Comparison of ENCODE assay signal across 25 mouse cellular contexts in the genomic region with DNA sequence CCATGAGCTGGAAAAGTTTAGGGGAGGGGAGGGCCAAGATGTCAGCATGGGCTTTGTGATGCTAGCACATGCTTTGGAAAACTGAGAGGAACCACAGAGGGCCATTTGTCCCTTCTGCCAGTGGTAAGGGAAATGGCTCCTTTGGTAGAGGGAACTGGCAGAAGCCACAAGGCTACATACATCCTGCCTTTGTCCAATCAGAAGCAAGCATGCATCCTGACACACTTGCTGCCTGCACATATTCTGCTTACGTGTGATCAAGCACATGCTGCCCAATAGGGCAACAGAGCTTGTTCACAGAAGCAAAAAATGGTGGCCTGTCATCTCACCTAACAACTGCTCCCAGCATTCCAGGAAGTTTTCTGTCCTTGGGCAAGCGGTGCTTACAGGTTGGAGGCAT. TPM values are rescaled to one million over a fixed set of nuclear protein-coding genes. Genes with fewer than 3 reads are reported as not detected.
DNase-seq lines count a peak whose midpoint lies in the region; ATAC-seq and TF ChIP-seq lines count a peak whose summit lies in the region.
"Had no signal": no experiment of that assay in that cellular context is flagged by ENCODE, and none has a peak within 500 bp of the region (broad histone marks: within the 10 kb centered on the region; RNA-seq: fewer than 3 reads in every experiment).

No protein-coding gene starts in this region.

- no peaks in the 10 kb centered on the region for H3K27me3 ChIP-seq in forebrain, embryonic 14.5 days (replicated peaks; ENCODE audit: control insufficient read depth, insufficient read depth, low read length)
- no peaks in the 10 kb centered on the region for H3K27me3 ChIP-seq in kidney, adult 2 months (replicated peaks; ENCODE audit: control insufficient read depth, insufficient read depth, low read length)
- H3K27me3 ChIP-seq: embryonic facial prominence, embryonic 12.5 days; heart, embryonic 15.5 days had no signal

- DNase-seq in CD4-positive, CD25-positive, alpha-beta regulatory T cell, adult 2 months (ENCODE audit: low read depth, low spot score), result peak; percentile 34
- DNase-seq in 416B (ENCODE audit: low read depth), result peak; percentile 53
- DNase-seq in forebrain, embryonic 14.5 days (ENCODE audit: low spot score), result no peak
- no peak for DNase-seq in kidney, adult 2 months
- no peak for DNase-seq in lung, postnatal 4 days
- DNase-seq: adrenal gland, adult 8-10 months; adrenal gland, postnatal 36 days; cerebellum, adult 2 months; cerebellum, postnatal 10 days; gastrocnemius, postnatal 10 days; heart, adult 2 months; heart, postnatal 14 days had no signal

- H3K27ac ChIP-seq in forebrain, embryonic 14.5 days (ENCODE audit: low read depth, low read length), result no peak overlapping the region
- no peak overlapping the region for H3K27ac ChIP-seq in kidney, adult 2 months (ENCODE audit: insufficient read depth, low read depth, low read length)
- H3K27ac ChIP-seq: embryonic facial prominence, embryonic 12.5 days; heart, adult 2 months; heart, embryonic 15.5 days; hindbrain, embryonic 10.5 days; hindbrain, embryonic 14.5 days had no signal

- H3K4me3 ChIP-seq in forebrain, embryonic 14.5 days (ENCODE audit: low read depth, low read length), result no peak overlapping the region
- H3K4me3 ChIP-seq in kidney, adult 2 months (ENCODE audit: insufficient read depth, low read depth, low read length), result no peak overlapping the region
- H3K4me3 ChIP-seq: embryonic facial prominence, embryonic 12.5 days; heart, adult 2 months; heart, embryonic 15.5 days; hindbrain, embryonic 10.5 days had no signal

- H3K36me3 ChIP-seq in forebrain, embryonic 14.5 days (ENCODE audit: control insufficient read depth, insufficient read depth, low read length), result peaks cover 9% of the 10 kb centered on the region; the same call in 1 of the 2 replicates
- H3K36me3 ChIP-seq in kidney, adult 2 months (ENCODE audit: control insufficient read depth, insufficient read depth, low read length), result no peaks in the 10 kb centered on the region

- no peak overlapping the region for H3K4me2 ChIP-seq in forebrain, embryonic 14.5 days (ENCODE audit: low read length)
- H3K4me2 ChIP-seq: embryonic facial prominence, embryonic 12.5 days; heart, embryonic 11.5 days; heart, embryonic 15.5 days; hindbrain, embryonic 14.5 days had no signal

- WGBS in forebrain, embryonic 14.5 days, result 82% methylated on average over 2 of the region's 2 CpGs
- WGBS in kidney, adult 2 months, result 75% methylated on average over 2 of the region's 2 CpGs

- no peak for ATAC-seq in CD4-positive, CD25-positive, alpha-beta regulatory T cell, adult 4 months
- 0 out of 4 replicates have a peak, but pooled peaks have one; percentile 27 to 36 for ATAC-seq in hematopoietic stem cell, adult 5-6 weeks (replicated peaks in 1 of 2; ENCODE audit: insufficient read depth in 1 of 2, low FRiP score in 2 of 2, low TSS enrichment in 1 of 2, low read depth in 1 of 2, poor library complexity in 2 of 2, severe bottlenecking in 2 of 2)
- peak; percentile 76 for ATAC-seq in megakaryocyte progenitor cell, adult 5-6 weeks (replicated peaks; ENCODE audit: poor library complexity)
- no peak for ATAC-seq in forebrain, embryonic 14.5 days
- ATAC-seq: forebrain, embryonic 16.5 days had no signal

- no peaks in the 10 kb centered on the region for H3K4me1 ChIP-seq in forebrain, embryonic 14.5 days (ENCODE audit: control insufficient read depth, insufficient read depth, low read length)
- H3K4me1 ChIP-seq in kidney, adult 2 months (ENCODE audit: control insufficient read depth, insufficient read depth, low read length), result no peaks in the 10 kb centered on the region
- H3K4me1 ChIP-seq: heart, embryonic 15.5 days had no signal

- no peak for TF ChIP-seq CTCF in kidney, adult 2 months (conservative IDR thresholded peaks at IDR 0.05; ENCODE audit: insufficient read depth, insufficient read length, low read depth, low read length)

- TF ChIP-seq POLR2A in kidney, adult 2 months (IDR thresholded peaks at IDR 0.05; ENCODE audit: low read depth, low read length), result no peak

- H3K9ac ChIP-seq in forebrain, embryonic 14.5 days (ENCODE audit: low read length), result no peak overlapping the region
- H3K9ac ChIP-seq: embryonic facial prominence, embryonic 12.5 days; heart, embryonic 15.5 days; hindbrain, embryonic 14.5 days had no signal

- no peaks in the 10 kb centered on the region for H3K9me3 ChIP-seq in forebrain, embryonic 14.5 days (replicated peaks; ENCODE audit: control insufficient read depth, low read length)
- H3K9me3 ChIP-seq: embryonic facial prominence, embryonic 12.5 days; heart, embryonic 15.5 days; hindbrain, embryonic 10.5 days had no signal

RNA-seq across cellular contexts. Expression of a gene that starts 13.3 kb away (rescaled TPM):
- 10 to 100 TPM; 58.4 to 70.3 TPM for polyA plus RNA-seq in CD4-positive, CD25-positive, alpha-beta regulatory T cell, adult 4 months (2017; shearing (Covaris generic))
- 50.2 and 51.1 TPM in 2 replicates for total RNA-seq in hematopoietic stem cell, adult 5-6 weeks (2017)
- total RNA-seq in megakaryocyte progenitor cell, adult 5-6 weeks (2015), result 39.9 and 43.8 TPM in 2 replicates
- 37.1 and 37.3 TPM in 2 replicates for total RNA-seq in megakaryocyte progenitor cell, adult 5-6 weeks (2017)
- 27.5 and 29.6 TPM in 2 replicates for polyA plus RNA-seq in forebrain, embryonic 14.5 days (2014; fragmentation: Nextera tagmentation; extraction: Ambion mirVana)
- polyA plus RNA-seq in kidney, adult 2 months (2012; rRNA removed), result 200 and 242 TPM in 2 replicates

RNA-seq across cellular contexts. Expression of a gene that starts 13.4 kb away (rescaled TPM):
- polyA plus RNA-seq in CD4-positive, CD25-positive, alpha-beta regulatory T cell, adult 4 months (2017; shearing (Covaris generic)), result 1 to 10 TPM; 3.4 to 5.0 TPM
- 8.5 and 13.6 TPM in 2 replicates for total RNA-seq in hematopoietic stem cell, adult 5-6 weeks (2017)
- 2.0 and 3.5 TPM in 2 replicates for total RNA-seq in megakaryocyte progenitor cell, adult 5-6 weeks (2015)
- total RNA-seq in megakaryocyte progenitor cell, adult 5-6 weeks (2017), result 5.2 and 7.4 TPM in 2 replicates
- polyA plus RNA-seq in forebrain, embryonic 14.5 days (2014; fragmentation: Nextera tagmentation; extraction: Ambion mirVana), result 0.63 and 0.80 TPM in 2 replicates
- 0.45 and 0.52 TPM in 2 replicates for polyA plus RNA-seq in kidney, adult 2 months (2012; rRNA removed)

RNA-seq across cellular contexts. Expression of a gene that starts 13.4 kb away (rescaled TPM):
- 10 to 100 TPM; 76.9 to 95.0 TPM for polyA plus RNA-seq in CD4-positive, CD25-positive, alpha-beta regulatory T cell, adult 4 months (2017; shearing (Covaris generic))
- total RNA-seq in hematopoietic stem cell, adult 5-6 weeks (2017), result 53.4 and 61.4 TPM in 2 replicates
- 155 and 168 TPM in 2 replicates for total RNA-seq in megakaryocyte progenitor cell, adult 5-6 weeks (2015)
- 94.0 and 121 TPM in 2 replicates for total RNA-seq in megakaryocyte progenitor cell, adult 5-6 weeks (2017)
- 296 and 326 TPM in 2 replicates for polyA plus RNA-seq in forebrain, embryonic 14.5 days (2014; fragmentation: Nextera tagmentation; extraction: Ambion mirVana)
- polyA plus RNA-seq in kidney, adult 2 months (2012; rRNA removed), result 316 and 376 TPM in 2 replicates

RNA-seq across cellular contexts. Expression of a gene that starts 26.6 kb away (rescaled TPM):
- polyA plus RNA-seq in CD4-positive, CD25-positive, alpha-beta regulatory T cell, adult 4 months (2017; shearing (Covaris generic)), result not detected
- not detected in 2 replicates for total RNA-seq in hematopoietic stem cell, adult 5-6 weeks (2017)
- total RNA-seq in megakaryocyte progenitor cell, adult 5-6 weeks (2015), result 0.17 TPM in 1 of 2 replicates, not detected in the other
- not detected in 2 replicates for total RNA-seq in megakaryocyte progenitor cell, adult 5-6 weeks (2017)
- polyA plus RNA-seq in forebrain, embryonic 14.5 days (2014; fragmentation: Nextera tagmentation; extraction: Ambion mirVana), result not detected in 2 replicates
- 0.08 TPM in 1 of 2 replicates, not detected in the other for polyA plus RNA-seq in kidney, adult 2 months (2012; rRNA removed)
- total RNA-seq: adrenal gland, adult 8-10 months; adrenal gland, postnatal 36 days; gastrocnemius, postnatal 10 days; gastrocnemius, postnatal 4 days; heart, adult 2 months; heart, postnatal 14 days had no signal
- polyA plus RNA-seq: C2C12; cerebellum, adult 2 months; forebrain, embryonic 11.5 days; frontal cortex, adult 2 months; heart, adult 2 months; hindbrain, embryonic 10.5 days had no signal

RNA-seq across cellular contexts. Expression of a gene that starts 28.7 kb away (rescaled TPM):
- 100 to 1,000 TPM; 433 to 535 TPM for polyA plus RNA-seq in CD4-positive, CD25-positive, alpha-beta regulatory T cell, adult 4 months (2017; shearing (Covaris generic))
- 90.5 and 185 TPM in 2 replicates for total RNA-seq in hematopoietic stem cell, adult 5-6 weeks (2017)
- total RNA-seq in megakaryocyte progenitor cell, adult 5-6 weeks (2015), result 244 and 269 TPM in 2 replicates
- total RNA-seq in megakaryocyte progenitor cell, adult 5-6 weeks (2017), result 136 and 168 TPM in 2 replicates
- polyA plus RNA-seq in forebrain, embryonic 14.5 days (2014; fragmentation: Nextera tagmentation; extraction: Ambion mirVana), result 302 and 403 TPM in 2 replicates
- 632 and 646 TPM in 2 replicates for polyA plus RNA-seq in kidney, adult 2 months (2012; rRNA removed)

Comparison
In these comparisons a context has a peak if more than half of its experiments do, and no peak if none do; other contexts are left out.
1. DNase-seq: peak in CD4-positive, CD25-positive, alpha-beta regulatory T cell, adult 2 months (single experiment) and 416B (single experiment); none in forebrain, embryonic 14.5 days (single experiment), kidney, adult 2 months (single experiment) and lung, postnatal 4 days (0 of 2).
2. ATAC-seq: peak in hematopoietic stem cell, adult 5-6 weeks (2 of 2) and megakaryocyte progenitor cell, adult 5-6 weeks (single experiment); none in CD4-positive, CD25-positive, alpha-beta regulatory T cell, adult 4 months (single experiment) and forebrain, embryonic 14.5 days (single experiment).